Mouse (Mus musculus): Measurements from ENCODE around the gene Samd4b.

GRCm38 (mm10) chr7:28477363-28477762, 120.6 kb downstream of the Samd4b start:
- no peak for TF ChIP-seq CTCF (IDR thresholded peaks at IDR 0.05; ENCODE audit: control insufficient read depth, insufficient read depth, low read length)
- TF ChIP-seq POLR2A (IDR thresholded peaks at IDR 0.05; ENCODE audit: borderline replicate concordance, control insufficient read depth, low read depth, low read length), result no peak

Data from bone marrow, adult 2 months (tissue).